ENCODE assay signal across 8 mouse cellular contexts in the genomic region with DNA sequence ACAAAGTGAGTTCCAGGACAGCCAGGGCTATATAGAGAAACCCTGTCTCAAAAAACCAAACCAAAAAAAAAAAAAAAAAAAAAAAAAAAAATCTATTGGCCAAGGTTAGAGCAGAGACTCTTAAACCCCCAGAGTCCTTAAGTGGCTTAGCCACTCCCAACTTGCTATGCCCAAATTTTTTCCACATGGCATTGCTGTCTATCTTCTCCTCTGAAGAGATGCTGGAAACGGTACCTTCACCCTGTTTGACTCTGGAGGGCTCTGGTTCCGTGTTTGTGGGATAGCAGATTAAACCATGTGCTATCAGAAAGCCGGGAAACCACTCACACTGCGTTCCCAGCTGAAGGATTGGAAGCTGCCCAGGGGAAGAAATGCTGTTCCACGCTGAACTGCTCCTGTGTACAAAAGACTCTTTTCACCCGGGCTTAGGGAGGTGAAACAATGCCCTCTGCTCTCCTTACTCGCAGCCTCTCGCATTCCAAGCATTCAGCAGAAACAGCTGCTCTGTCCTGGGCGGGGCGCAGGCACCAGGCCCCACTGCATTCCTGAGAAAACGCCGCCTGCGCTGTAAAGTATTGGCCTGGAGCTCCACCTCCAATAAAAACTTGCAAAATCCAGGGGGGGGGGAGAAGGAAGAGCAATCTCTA.
DNase-seq lines count a peak whose midpoint lies in the region; ATAC-seq and TF ChIP-seq lines count a peak whose summit lies in the region.

No protein-coding gene starts in this region.

- peak; percentile 98 for ATAC-seq in Patski

- CTCF ChIA-PET in Patski (lab: Charles Lee), result interaction anchor here (1.2 kb wide), 1 partner anchor 22 kb away, joined by 4 read pairs; no protein-coding TSS in a partner anchor

- in situ Hi-C loops in Patski (cut with MboI; ENCODE audit: low pct_unique_long_range_greater_than_20kb), result no loop called here

- no peaks in the 10 kb centered on the region for H3K27me3 ChIP-seq in Patski

- POLR2A ChIA-PET in Patski (lab: Charles Lee), result interaction anchor here (0.6 to 2.5 kb wide), 4 partner anchors 9 to 473 kb away, joined by 3 to 9 read pairs (median 5); no protein-coding TSS in a partner anchor

- DNase-seq in Patski (ENCODE audit: low read depth, low spot score), result peak; percentile 33
- peak; percentile 53 to 62 for DNase-seq in cerebellum, postnatal 36 days
- DNase-seq in gastrocnemius, postnatal 14 days, result peak; percentile 74
- DNase-seq in hindlimb bud, embryonic 11.5 days (ENCODE audit: extremely low spot score, low read depth, low spot score), result peak; percentile 57
- DNase-seq in left cerebral cortex, adult 2 months (ENCODE audit: extremely low spot score in 1 of 2, low spot score in 2 of 2), result peak; percentile 39 to 40
- DNase-seq in lung, postnatal 4 days, result peak; percentile 68 to 88
- peak; percentile 52 for DNase-seq in skeletal muscle tissue, adult 2 months (ENCODE audit: low read depth, low spot score)
- DNase-seq in thymus, postnatal 25 days, result no peak

- intact Hi-C loops in gastrocnemius, postnatal 14 days (cut with DNase I; ENCODE audit: low total_unique reads), result no loop called here
- intact Hi-C loops in left cerebral cortex, adult 2 months (cut with DNase I), result no loop called here

- H3K27ac ChIP-seq in left cerebral cortex, adult 2 months, result peak overlapping the region; percentile 67

- no peak for TF ChIP-seq CTCF in Patski (IDR thresholded peaks at IDR 0.05)
- TF ChIP-seq CTCF in left cerebral cortex, adult 2 months (IDR thresholded peaks at IDR 0.05), result no peak

- peak overlapping the region; percentile 40 for H3K4me3 ChIP-seq in left cerebral cortex, adult 2 months
